Mouse (Mus musculus): Measurements from ENCODE around the gene Trpm5.

Gene Trpm5

GRCm38 (mm10) chr7:143094592-143095553 is at the start of gene Trpm5:
Trpm5 (minus strand) TSS chr7:143094642.
- DNase-seq: peak; percentile 44

GRCm38 (mm10) chr7:143142680-143143079 is 48.2 kb upstream of the Trpm5 start:
- no peak for DNase-seq

DNA sequence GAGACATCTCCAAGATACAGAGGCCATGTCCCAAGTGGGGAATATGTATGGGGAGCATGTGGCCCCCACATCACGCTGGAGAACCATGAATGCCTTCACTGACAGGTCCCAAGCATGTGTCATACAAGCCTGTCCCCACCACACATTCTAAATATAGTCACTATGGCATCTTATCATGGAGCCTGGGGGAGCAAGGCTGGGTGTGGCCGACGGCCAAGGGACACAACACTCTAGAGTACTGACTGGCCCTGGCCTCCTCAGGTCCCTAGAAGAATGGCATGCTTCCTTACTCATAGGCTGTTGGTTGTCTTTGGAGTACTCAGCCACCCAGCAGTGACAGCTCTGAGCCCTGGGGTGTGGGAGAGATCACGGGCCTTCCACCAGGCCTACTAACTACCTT is 45.5 kb upstream of the Trpm5 start:
- no peak for DNase-seq

DNA sequence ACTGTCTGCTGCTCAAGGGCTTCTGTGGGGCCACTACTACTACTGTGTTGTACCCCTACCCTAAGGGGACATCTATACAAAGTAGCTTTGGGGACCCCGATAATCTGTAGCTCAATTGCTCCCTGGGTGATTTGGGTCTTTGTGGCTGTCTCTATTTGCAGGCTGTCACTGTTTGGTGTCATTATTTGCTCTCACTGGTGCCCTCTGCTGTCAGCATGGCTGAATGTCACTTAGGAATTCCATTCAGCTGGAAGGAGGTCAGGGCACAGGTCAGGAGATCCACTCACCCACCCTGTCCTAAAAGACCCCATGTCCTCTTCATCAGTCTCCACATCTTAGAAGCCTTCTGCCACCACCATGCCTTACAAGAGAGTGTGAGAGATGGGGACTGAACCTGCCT is 44.3 kb upstream of the Trpm5 start:
- peak; percentile 30 for DNase-seq

DNA sequence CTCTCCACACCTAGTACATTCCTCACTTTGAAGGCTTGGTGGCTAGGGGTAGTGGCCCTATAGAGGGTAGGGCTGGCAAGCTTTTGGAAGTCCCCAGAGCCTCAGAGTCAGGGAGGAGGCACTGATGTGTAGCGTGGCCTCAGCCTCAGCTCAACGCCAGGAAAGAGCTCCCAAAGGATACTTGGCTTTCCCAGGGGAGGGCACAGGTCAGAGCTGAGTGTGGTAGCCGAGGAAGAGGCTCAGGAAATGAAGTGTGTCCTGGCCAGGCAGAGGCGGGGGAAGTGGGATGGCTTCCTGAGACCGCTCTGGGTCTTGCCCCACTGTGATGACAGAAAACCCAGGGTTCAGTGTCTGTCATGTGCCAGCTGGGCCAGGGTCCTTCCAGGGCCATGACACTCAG is 42.1 kb upstream of the Trpm5 start:
- DNase-seq: no peak

GRCm38 (mm10) chr7:143136125-143136524 is 41.7 kb upstream of the Trpm5 start:
- no peak for DNase-seq

GRCm38 (mm10) chr7:143132815-143133214 is 38.4 kb upstream of the Trpm5 start:
- DNase-seq: no peak

GRCm38 (mm10) chr7:143124902-143125301 is 30.5 kb upstream of the Trpm5 start:
- DNase-seq: no peak

GRCm38 (mm10) chr7:143123876-143124669 is 29.6 kb upstream of the Trpm5 start:
- DNase-seq: no peak

GRCm38 (mm10) chr7:143122191-143122590 is 27.7 kb upstream of the Trpm5 start:
- DNase-seq: no peak

DNA sequence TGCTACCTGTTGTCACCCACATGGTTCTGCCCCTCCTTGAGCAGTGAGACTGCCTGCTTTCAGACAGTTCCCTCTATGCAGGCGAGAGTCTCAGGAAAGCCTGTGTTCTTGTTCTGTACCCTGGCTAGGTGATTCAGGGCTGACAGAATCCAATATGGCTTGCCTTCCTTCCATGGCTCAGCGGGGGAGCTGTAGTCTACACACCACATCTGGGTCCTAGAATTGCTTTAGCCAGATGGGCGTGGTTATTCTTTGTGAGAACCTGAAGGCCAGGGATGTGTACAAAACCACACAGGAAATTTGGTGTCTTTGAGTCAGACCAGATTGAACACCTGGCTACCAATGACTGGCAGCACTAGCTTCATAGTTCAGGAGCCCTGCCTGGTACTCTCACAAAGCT is 25.4 kb upstream of the Trpm5 start:
- DNase-seq: no peak

DNA sequence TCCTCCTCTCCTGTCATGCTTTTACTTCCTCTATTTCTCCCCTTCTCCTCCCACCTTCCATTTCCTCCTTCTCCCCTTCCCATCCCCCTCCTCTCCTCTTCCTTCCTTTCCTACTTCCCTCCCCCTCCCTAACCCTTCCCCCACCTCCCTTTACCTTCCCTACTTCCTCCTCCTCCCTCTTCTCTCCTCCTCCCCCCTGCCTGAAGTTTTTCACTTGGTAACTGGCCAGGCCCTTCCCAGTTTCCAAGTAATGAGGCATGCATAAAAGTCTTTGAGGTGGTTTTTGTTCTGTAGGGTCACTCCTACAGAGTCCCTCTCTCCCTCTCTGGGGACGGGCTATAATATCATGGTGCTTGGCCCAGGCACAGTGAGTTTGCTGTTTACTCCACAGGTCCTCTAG is 25.0 kb upstream of the Trpm5 start:
- DNase-seq: no peak

GRCm38 (mm10) chr7:143116521-143116920 is 22.1 kb upstream of the Trpm5 start:
- DNase-seq: no peak

GRCm38 (mm10) chr7:143114773-143115172 is 20.3 kb upstream of the Trpm5 start:
- DNase-seq: no peak

GRCm38 (mm10) chr7:143112395-143112794 is 18.0 kb upstream of the Trpm5 start:
- no peak for DNase-seq

GRCm38 (mm10) chr7:143111719-143112118 is 17.3 kb upstream of the Trpm5 start:
- no peak for DNase-seq

DNA sequence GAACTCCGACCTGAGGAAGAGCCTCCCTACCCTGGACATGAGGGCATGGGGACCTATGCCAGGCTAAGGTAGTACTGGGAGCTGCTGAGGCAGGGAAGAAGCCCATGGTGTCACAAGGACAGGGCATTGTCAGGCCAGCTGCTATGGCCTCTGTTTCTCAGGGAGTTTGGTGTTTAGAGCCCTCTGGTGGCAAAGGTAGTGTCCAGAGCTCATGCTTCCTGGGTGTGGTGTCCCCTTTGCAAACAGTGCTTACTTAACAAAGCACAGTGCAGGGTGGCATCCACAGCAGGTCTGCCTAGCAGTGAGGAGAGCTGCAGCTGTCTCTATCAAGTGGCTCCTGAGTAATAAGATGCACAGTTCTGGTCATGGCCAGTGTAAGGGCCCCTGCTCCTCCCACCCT is 16.4 kb upstream of the Trpm5 start:
- no peak for DNase-seq

DNA sequence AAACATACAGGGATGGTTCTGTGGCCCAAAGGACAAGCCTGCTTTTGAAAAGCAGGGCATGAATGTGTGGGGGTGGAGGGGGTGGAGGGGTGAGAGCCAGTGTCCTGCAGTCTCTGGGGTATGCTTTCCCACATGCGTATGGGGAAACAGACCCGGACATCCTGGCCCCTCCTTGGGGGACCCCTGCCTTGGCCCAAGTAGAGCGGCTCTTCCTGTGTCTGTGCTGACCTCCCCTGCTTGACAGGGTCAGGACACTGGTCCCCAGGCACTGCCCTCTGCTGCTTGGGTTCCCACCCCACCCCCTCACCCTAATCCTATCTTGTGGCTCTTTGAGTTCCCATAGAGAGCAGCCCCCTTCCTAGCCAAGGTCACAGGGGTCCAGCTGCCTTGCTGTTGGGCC is 15.3 kb upstream of the Trpm5 start:
- DNase-seq: no peak

GRCm38 (mm10) chr7:143108996-143109660 is 14.7 kb upstream of the Trpm5 start:
- no peak for DNase-seq

DNA sequence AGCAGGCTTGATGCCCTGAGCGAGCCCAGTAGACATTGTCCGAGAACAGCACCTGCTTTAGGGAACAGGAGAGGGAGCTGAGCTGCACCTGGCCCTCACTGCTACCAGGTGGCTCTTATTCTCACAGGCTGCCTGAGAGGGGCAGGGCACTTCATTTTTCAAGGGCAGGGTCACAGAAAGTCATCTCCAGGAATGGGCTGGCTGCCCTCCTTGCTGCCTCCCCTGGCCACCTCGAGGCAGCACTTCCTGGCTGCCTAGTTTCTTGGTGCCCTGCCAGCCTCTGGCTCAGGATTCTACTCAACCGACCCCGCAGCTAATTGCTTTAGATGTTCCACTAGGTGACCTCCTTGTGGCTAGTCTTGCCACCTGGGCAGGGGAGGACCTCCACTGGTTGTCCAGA is 13.8 kb upstream of the Trpm5 start:
- no peak for DNase-seq

GRCm38 (mm10) chr7:143106672-143107465 is 12.4 kb upstream of the Trpm5 start:
- DNase-seq: no peak

- no peak for DNase-seq
Measured at GRCm38 (mm10) chr7:143106062-143106461, 11.6 kb upstream of the Trpm5 start, which contains the start of gene Kcnq1. Kcnq1 (plus strand) TSS chr7:143106362.
